Mouse (Mus musculus): ENCODE results near the gene Ate1.

GRCm38 (mm10) chr7:130537068-130537467, 16.9 kb upstream of the Ate1 start:
- TF ChIP-seq GATA1 (IDR thresholded peaks at IDR 0.05; ENCODE audit: low read length) (no peak), TAL1 (IDR thresholded peaks at IDR 0.05; ENCODE audit: low read length) (no peak)
